In genomic region chr11:63883385-63883784, GRCm38 (mm10) we compare ENCODE assay signal across 19 mouse cellular contexts.
"Had no signal": no experiment of that assay in that cellular context is flagged by ENCODE, and none has a peak within 500 bp of the region (broad histone marks: within the 10 kb centered on the region; RNA-seq: fewer than 3 reads in every experiment).

No protein-coding gene starts in this region.

- H3K4me1 ChIP-seq: midbrain, embryonic 12.5 days; neural tube, embryonic 15.5 days had no signal

- H3K4me3 ChIP-seq: midbrain, embryonic 10.5 days; midbrain, embryonic 12.5 days; myocyte; neural tube, embryonic 13.5 days; neural tube, embryonic 15.5 days had no signal

- H3K9me3 ChIP-seq: midbrain, embryonic 10.5 days; midbrain, embryonic 12.5 days; neural tube, embryonic 13.5 days; neural tube, embryonic 15.5 days had no signal

- DNase-seq: lung, adult 18-20 months; lung, embryonic 14.5 days; lung, postnatal 10 days; lung, postnatal 4 days; midbrain, embryonic 14.5 days; retina, postnatal 1 day; right cerebral cortex, adult 18-20 months; right cerebral cortex, postnatal 25 days; right cerebral cortex, postnatal 4 days; spleen, adult 18-20 months; thymus, adult 18-20 months; thymus, postnatal 14 days; thymus, postnatal 36 days had no signal

- H3K27me3 ChIP-seq: neural tube, embryonic 15.5 days had no signal

- H3K27ac ChIP-seq: midbrain, embryonic 10.5 days; midbrain, embryonic 12.5 days; neural tube, embryonic 13.5 days; neural tube, embryonic 15.5 days had no signal

- ATAC-seq: midbrain, embryonic 16.5 days had no signal

- H3K9ac ChIP-seq: lung, embryonic 14.5 days; midbrain, embryonic 12.5 days; neural tube, embryonic 13.5 days; neural tube, embryonic 15.5 days had no signal

- H3K4me2 ChIP-seq: lung, embryonic 14.5 days; midbrain, embryonic 12.5 days; neural tube, embryonic 13.5 days; neural tube, embryonic 15.5 days had no signal

- H3K36me3 ChIP-seq: neural tube, embryonic 15.5 days had no signal
